Mouse (Mus musculus) liver, postnatal 0 days (tissue): ENCODE measurements around the gene Stk39.

Experiments
- CTCF ChIP-seq: sonication (generic); IDR thresholded peaks from 2 replicates; pipeline ENCODE4 v1.5.1; 2016; ENCODE audit warnings: antibody characterized with exemption, low read depth
- EP300 ChIP-seq: IDR thresholded peaks from 2 replicates; pipeline ENCODE4 v1.6.1; 2016; ENCODE audit warnings: antibody characterized with exemption, low read depth, mild to moderate bottlenecking

DNA sequence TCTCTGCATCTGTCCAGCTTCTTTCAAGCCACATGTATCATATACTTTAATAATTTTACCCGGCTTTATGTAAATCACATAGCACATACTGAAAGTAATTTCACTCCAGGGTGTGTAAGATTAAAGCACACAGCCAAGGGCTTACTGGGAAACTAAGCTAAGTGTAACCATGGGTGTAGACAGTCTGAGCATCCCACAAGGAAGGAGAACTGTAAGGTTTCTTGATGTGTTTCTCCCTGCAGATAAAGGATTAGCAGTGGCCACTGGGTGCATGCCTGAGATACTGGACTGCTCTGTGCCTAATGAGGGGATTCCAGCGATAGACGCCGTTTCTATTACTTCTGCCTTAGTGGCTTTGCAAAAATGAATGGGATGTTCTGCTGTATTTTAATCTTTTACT lies 14.2 kb upstream of the Stk39 start:
- TF ChIP-seq CTCF (no peak), EP300 (no peak)
